Mouse (Mus musculus) heart, postnatal 14 days (tissue): ENCODE results near the gene Gm27179. TPM values are rescaled to one million over a fixed set of nuclear protein-coding genes. Genes with fewer than 3 reads are reported as not detected.
"Not testable (repeated sequence)": the region's sequence is repeated elsewhere in the genome, so short reads cannot be mapped to it uniquely, and the experiment has no call there.

Source experiments
- DNase-seq, 2 experiments: peaks; one replicate each; pipeline ENCODE4 v3.0.0; 2021 to 2022
- intact Hi-C: fragments of 180-260 bp; cut with DNase I; formaldehyde crosslinking; loops from one replicate; pipeline ENCODE4 v1.15.1; 2025
- total RNA-seq, 2 experiments: library from RNA; stranded (reverse); gene quantifications; 2 replicates each; pipeline ENCODE4 v1.2.3; 2021

Gm27179 gene
- total RNA-seq, 2 experiments from 2014 or later, result 0.10 TPM; not detected in 1

- DNase-seq, intact Hi-C loops: not testable (repeated sequence)
Observed at GRCm38 (mm10) chr14:69473941-69474646, 38.3 kb downstream of the Gm27179 start.

GRCm38 (mm10) chr14:69473322-69473721 lies 39.0 kb downstream of the Gm27179 start:
- DNase-seq, intact Hi-C loops: not testable (repeated sequence)

GRCm38 (mm10) chr14:69470122-69470708 lies 42.1 kb downstream of the Gm27179 start:
- DNase-seq, intact Hi-C loops: not testable (repeated sequence)

- intact Hi-C loops, DNase-seq: not testable (repeated sequence)
Observed at GRCm38 (mm10) chr14:69467612-69468366, 44.6 kb downstream of the Gm27179 start.

- intact Hi-C loops, DNase-seq: not testable (repeated sequence)
Observed at GRCm38 (mm10) chr14:69464465-69464864, 47.9 kb downstream of the Gm27179 start.

Other genes starting within 250 kb of the Gm27179 start
- not detected for gene Synb, start 218.2 kb downstream of the Gm27179 start, total RNA-seq
- 1 to 10 TPM; 3.5 to 4.6 TPM for gene Gm16867, start 9.2 kb downstream of the Gm27179 start, total RNA-seq
- 10 to 100 TPM; 24.1 to 25.7 TPM for gene Entpd4b, start 42.9 kb upstream of the Gm27179 start, total RNA-seq